Mouse (Mus musculus) kidney, postnatal 14 days (tissue): ENCODE measurements at regions not wholly inside any gene's neighbourhood (a gene's known extent, or its start where the extent isn't known, plus 50 kb on each side); places are given as distances from the start of the nearest gene placed in this dataset.

Experiments used
- DNase-seq: peaks from one replicate; pipeline ENCODE4 v3.0.0; 2022; ENCODE audit warnings: mixed read lengths

GRCm38 (mm10) chr3:17772886-17773285 lies 175.3 kb upstream of the Cypt12 start:
- no peak for DNase-seq

DNA sequence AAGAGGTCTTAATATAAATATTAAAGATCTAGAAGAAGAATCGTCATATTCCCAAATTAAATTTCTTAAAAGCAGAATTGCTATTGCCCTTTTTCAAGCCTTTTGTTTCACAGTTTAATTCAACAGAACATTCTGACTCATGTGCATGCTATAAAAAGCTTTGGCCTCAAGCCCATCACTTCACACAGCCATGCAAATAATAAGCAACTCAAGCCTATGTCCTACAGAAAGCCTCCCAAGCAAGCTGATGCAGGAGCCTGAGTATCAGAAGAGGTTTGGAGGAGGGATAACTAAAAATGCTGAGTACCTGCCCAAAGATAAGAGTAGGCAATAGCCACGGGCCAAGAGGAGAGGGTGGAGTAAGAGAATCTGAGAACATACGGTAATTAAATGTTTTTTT lies 169.1 kb upstream of the Cypt12 start:
- no peak for DNase-seq

DNA sequence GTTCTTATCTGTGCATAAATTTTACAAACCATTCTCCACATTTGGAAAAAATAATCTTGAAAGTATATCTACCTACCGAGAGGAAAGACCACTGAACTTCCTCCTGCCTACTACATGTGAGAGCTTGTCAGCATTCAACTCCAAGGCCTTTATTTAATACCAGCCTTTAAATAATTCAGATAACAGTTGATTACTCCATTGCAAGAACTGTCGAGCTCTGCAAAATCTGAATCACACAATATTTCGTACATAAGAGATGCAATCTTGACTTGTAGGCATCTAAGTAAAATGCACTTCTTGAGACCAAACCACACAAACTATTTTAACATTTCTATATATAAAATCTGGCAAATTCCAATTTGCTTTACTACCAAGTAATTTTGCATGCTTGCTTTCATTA lies 164.1 kb upstream of the Cypt12 start:
- no peak for DNase-seq

DNA sequence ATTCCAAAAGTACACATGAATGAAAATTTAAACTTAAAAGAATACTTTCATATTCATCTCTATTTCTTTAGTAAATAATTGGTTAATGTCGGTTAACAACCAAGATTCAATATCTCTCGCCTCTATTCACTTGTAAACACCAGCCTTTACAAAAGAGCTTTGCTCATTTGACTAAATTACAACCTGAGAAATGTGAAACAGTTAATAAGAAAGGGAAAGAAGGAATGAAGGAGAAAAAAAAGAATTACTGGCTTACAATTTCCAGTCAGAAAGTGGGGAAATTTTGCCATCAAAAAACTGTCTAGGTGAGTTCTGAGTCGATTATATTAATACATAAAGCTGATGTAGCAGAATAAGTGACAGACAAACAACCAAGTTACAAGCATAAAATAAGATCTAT lies 163.6 kb upstream of the Cypt12 start:
- DNase-seq = no peak

GRCm38 (mm10) chr3:17785106-17786022 lies 162.8 kb upstream of the Cypt12 start:
- DNase-seq = no peak

- DNase-seq = no peak
Measured at GRCm38 (mm10) chr3:17786023-17786720, 162.0 kb upstream of the Cypt12 start.

DNA sequence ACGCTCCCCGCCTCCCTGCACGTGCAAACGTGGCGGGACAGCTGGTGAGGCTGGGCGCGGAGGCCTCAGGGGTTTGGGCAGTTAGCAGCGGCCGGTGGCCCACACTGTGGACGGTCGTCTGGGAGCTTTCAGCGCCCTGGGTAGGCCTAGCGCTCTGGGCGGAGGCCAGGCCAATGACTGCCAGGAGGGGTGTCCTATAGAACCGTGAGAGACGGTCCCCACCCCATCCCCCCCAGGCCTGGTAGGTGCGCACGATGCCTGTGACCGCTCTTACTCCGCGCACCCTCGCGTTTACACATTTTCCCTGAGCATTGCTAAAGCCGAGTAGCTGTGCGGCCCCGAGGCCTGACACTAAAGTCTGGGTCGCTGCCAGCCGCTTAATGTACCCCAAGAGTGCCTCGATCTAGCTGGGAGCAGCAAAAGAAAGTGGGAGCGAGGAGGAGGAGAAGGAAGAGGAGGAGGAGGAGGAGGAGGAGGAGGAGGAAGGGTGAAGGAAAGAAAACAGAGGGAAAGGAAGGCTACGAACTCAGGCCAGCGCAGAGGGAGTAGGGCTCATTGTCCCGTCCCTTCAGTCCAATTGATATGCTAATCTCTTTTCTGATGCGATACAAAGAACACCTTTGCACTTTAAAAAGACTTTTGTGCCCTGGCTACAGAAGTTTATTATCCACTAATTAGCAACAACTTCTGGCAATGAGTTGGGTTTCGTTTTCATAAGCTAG lies 161.3 kb upstream of the Cypt12 start:
- no peak for DNase-seq

- DNase-seq = no peak
Measured at GRCm38 (mm10) chr3:17787443-17788333, 160.5 kb upstream of the Cypt12 start.

- no peak for DNase-seq
Measured at GRCm38 (mm10) chr3:17788334-17788720, 159.9 kb upstream of the Cypt12 start.

DNA sequence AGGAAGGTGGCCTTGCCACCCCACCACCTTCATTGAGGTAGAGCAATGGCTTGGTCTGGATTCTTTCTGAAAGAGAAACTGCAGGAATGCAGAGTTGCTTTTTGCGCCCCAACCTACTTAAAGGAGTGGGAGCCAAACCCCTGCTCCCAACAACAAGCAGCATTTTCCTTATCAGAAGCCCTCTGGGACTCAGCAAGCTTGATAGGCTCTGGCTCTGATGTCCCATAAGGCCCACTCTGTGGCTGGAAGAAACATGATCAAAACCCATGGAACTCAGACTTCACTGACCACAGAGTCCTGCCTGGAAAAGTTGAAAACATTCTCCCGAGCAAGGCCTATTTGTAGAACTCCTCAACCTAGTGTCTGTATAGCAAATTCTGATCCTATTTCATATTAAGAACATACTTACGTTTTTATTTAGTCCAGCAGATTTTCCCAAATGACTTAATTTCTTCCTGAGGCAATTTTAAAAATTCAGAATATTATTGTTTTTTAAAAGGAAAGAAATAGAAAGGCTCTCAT lies 159.4 kb upstream of the Cypt12 start:
- DNase-seq = no peak

DNA sequence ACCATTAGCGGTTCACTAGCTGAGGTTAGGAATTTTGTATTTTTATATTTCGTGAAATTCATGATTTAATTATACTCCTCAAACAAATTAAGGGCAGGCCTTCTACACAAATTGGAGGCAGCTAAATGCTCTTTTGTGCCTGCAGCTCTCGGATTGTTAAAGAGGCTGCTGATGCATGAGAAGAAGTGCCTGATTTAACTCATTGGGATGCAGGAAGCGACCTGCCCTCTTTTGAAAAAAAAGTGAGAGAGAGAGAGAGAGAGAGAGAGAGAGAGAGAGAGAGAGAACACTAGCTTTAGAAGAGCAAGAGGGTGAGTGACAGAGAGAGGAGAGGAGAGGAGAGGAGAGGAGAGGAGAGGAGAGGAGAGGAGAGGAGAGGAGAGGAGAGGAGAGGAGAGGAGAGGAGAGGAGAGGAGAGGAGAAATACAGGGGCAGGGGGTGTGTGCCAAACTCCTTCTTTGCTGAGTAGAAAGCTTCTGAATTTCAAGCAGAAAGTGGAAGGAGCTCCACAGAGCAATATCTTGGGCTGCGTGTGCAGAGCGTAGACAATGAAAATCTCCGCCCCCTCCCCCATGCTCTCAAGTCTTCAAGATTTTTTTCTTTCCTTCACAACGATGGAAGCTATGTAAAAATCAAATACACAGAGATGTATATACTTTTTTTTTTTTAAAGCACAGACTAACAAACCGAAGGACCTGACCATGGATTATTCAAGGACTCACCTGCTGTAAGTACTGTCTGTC lies 158.6 kb upstream of the Cypt12 start:
- DNase-seq = no peak

GRCm38 (mm10) chr3:17790331-17790730 lies 157.9 kb upstream of the Cypt12 start:
- DNase-seq = no peak

DNA sequence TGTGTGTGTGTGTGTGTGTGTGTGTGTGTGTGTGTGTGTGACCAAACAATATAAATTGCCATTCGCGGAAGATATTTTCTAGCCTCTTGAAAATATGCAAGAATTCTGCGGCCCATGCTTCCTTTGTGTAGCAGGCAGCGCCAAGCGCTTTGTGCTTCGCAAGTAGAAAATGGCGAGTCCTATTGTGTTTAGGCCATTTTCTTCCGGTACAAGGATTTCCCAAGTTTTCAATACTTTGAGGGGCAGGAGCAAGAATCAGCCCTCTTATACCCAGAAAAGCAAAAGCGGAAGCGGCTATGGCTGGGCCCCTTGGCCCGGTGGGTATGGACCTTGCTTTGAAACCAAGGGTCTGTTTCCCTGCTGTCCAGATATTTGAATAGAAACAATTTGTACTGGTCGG lies 157.4 kb upstream of the Cypt12 start:
- no peak for DNase-seq

- no peak for DNase-seq
Measured at GRCm38 (mm10) chr3:17791381-17792320, 156.6 kb upstream of the Cypt12 start.

DNA sequence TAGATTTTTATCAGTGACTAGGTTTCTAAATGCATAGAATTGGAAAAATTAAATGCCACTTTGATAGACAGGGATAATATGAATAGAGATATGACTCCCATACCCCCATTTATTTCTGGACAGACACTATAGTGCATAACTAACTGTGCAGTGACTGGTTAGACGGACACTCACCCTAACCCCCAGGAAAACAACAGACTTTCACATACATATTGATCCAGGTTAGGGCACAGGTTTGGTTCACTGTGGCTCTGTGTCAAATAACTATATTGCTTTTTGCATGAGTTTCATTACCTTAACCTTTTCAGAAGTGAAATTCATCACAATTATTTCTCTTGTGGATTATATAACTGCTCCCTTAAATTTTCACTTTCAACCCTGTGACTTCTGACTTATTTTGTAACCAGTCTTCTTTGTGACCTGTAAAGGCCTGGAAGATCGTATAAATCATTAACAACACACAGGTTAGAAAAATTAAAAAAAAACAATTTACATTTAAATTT lies 155.6 kb upstream of the Cypt12 start:
- no peak for DNase-seq

DNA sequence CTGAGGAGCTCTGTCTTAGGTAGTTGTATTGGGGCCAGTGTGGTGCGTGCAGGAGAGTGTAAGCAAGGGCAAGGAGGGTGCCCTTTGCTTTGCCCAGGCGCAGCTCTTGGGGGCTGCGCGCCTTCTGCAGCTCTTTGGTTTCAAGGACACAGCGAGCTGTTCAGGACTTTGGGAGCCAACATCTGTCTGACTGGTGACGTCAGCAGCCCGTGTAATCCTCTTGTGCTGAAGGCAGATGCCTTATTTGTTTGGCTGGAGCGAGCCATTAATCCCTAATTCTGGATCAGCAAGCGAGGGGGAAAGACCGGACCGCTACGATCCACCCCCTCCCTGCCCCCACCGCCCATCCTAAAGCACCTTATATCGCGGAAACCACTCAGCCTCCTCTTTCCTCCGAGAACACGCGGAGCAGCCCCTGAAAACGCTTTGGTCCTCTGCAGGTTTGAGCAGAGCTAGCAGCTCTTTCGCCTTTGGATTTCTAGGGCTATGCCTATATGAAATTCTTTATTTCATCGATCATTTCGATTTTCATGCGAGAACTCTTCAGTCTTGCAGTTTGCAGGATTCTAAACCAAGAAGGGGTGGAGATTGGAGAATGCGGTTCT lies 154.5 kb upstream of the Cypt12 start:
- DNase-seq = no peak

DNA sequence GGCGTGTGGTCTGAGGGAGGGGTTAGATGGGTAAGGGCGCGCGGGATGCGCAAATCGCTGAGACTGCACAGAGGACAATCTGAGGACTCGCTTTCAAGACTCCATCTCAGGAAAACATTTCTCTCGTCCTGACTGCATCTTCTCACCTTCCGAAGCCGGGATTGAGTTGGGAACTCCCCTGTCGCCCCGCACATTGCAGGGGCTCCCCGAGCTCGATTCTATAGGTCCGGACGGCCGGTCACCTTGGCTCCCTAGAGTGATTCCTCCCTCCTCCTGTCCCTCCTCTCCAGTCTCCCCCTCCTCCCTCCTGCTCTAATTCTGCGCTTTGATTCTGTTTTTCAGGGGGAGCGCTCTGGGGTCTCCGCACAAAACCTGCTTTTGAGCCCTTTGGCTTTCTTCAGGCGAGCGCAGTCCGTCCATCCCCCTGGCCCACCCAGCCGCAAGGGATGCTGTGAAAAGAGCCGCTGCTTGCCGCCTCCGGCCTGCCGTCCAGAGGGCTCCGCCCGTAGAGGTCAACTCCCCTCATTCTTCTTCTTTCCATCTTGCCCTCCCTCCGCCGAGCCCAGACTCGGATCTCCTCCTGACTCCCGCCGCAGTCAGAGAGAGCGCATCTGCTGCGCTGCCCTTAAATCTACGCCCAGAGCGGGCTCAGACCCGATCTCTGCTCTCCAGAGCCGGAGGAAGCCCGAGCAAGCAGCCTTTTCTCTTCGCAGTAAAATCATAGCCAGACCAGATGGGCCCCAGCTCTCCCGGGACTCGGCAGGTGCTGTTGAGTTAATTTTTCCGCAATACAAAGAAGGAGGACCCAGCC lies 153.8 kb upstream of the Cypt12 start:
- DNase-seq = no peak
